Mouse (Mus musculus) monocyte, adult 5-6 weeks (primary cell): ENCODE data around the gene C1qtnf6. TPM values are rescaled to one million over a fixed set of nuclear protein-coding genes. Genes with fewer than 3 reads are reported as not detected.

Source experiments
- ATAC-seq: fragments of 153-309, 156-312 bp; replicated peaks from 2 replicates; pipeline ENCODE4 v1.8.0; 2017; ENCODE audit warnings: mild to moderate bottlenecking; ENCODE audit not compliant: low TSS enrichment, insufficient number of reproducible peaks, severe bottlenecking, poor library complexity, low FRiP score
- total RNA-seq: library from RNA; stranded (forward); fragments of 200-1000, 200-491, 200-594 nt; gene quantifications from 3 replicates; pipeline ENCODE4 v1.2.3, GENCODE M21; 2017

Gene C1qtnf6
- 0.67 to 0.87 TPM in 2 of 3 replicates, not detected in the other for total RNA-seq

- no peak for ATAC-seq
These were observed at the start of gene C1qtnf6 for GRCm38 (mm10) chr15:78530671-78531450. Gene C1qtnf6 (minus strand): TSS chr15:78531416.

DNA sequence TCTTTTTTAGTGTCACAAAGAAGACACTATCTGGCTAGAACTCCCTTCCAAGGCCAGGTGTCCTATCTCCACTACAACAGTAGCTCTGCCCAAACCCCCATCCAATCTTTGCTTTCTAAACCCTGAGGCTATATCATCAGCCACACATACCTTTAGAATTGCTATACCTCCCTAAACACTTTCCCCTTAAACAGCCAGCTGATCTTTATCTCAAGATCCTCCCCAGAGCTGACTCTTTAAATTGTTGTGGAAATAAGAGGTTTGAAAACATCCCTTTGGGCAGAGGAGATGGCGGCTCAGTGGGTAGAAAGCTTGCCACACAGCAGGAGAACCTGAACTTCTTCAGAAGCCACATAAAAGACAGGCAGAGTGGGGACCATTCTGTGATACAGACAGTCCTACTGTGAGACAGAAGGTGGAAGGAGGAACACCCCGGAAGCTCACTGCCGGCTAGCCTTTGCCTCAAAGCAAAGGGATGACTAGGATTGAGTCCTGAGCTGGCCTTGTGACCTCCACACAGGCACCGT lies 45.1 kb upstream of the C1qtnf6 start:
- ATAC-seq, result no peak

DNA sequence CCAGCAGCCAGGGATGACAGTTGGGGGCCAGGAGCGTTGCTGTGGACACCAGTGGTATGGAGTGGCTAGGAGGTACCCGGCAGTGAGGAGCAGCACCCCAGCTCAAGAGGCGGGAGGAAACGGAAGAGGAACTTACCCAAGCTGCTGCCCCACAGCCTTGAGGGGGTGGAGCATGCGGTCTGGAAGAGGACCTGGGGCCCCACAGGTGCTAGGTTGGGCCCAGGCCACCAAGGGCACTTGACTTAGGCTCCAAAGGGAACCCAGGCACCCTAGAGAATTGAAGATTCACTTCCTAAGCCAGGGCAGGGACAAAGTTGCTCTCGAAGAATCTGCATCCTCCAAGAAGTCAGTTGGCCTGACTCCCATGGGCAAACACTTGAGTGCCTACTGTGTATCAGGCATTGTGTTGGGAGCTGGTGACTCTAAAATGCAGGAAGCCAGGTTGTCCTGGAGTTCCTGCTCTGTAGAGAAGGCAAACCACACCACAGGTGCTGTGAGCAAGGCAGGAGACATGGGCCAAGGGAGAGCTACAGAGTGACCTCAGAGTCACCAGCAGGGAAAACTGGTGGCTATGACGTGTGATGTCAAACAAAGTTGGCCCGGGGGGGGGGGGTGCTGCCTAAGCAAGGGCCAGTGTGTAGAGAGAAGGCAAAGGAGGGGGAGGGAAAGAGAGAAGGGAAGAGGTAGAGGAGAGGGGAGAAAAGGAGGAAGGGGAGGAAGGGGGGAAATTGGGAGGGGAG lies 41.6 kb upstream of the C1qtnf6 start, which contains the start of gene Rac2:
TSS of gene Rac2 (minus strand) at position 126 of the 740 bp plus-strand sequence.
- ATAC-seq, result peak; percentile 86

GRCm38 (mm10) chr15:78572270-78572600 lies 41.0 kb upstream of the C1qtnf6 start:
- ATAC-seq, result no peak

- peak; percentile 72 for ATAC-seq
These were observed 40.5 kb upstream of the C1qtnf6 start for GRCm38 (mm10) chr15:78571554-78572269.

GRCm38 (mm10) chr15:78570170-78570569 lies 39.0 kb upstream of the C1qtnf6 start:
- ATAC-seq, result no peak

GRCm38 (mm10) chr15:78567608-78568120 lies 36.4 kb upstream of the C1qtnf6 start:
- ATAC-seq, result no peak

GRCm38 (mm10) chr15:78564764-78565435 lies 33.7 kb upstream of the C1qtnf6 start:
- no peak for ATAC-seq

GRCm38 (mm10) chr15:78563937-78564336 lies 32.7 kb upstream of the C1qtnf6 start:
- peak; percentile 83 for ATAC-seq

DNA sequence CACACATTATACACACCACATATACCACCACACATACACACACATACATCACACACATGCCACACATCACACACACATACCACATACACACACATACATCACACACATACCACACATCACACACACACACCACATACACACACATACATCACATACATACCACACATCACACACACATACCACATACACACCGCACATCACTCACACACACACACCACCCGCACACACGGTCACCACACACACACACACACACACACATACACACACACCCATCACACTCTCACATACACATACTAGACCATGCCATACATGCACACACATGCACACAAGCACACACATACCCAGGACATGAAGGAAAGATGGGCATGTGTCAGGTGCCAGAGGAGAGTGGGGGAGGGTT lies 32.1 kb upstream of the C1qtnf6 start:
- no peak for ATAC-seq

DNA sequence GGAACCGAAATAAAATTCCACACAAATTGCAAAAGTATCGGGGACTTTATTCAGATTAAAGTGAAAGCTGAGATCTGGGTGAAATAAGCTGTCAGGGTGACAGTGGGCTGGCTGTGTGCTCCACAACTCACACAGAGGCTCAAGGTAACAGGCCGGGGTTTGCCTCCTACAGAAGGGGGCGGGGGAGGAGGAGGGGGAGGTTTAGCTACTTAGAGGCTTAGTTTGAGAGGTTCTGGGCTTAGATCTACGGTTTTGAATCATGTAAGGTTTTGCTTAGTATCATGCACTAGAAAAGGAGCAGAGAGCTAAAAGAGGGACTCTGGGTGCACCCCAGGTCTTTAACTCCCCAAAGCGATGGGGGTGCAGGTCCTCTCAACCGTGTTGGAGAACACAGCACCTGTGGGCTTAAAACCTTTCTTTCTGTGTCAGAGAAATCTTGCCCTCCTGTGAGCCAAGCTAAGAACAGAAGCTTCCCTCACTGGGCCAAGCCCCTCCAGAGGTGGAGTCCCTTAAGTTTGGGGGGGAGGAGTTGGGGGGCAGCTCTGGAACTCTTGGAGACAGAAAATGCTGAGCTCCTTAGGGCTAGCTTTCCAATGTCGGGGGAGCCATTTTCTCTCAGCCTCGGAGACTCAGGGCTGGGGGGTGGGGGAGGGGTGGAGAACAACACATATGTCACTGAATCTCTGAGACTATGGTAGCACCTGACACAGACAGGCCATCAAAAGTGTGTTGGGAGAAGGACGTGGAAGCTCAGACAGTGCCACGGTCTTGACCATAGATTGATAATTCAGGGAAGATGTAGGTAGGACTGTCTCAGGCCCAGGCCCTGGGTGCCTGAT lies 28.1 kb upstream of the C1qtnf6 start:
- no peak for ATAC-seq

DNA sequence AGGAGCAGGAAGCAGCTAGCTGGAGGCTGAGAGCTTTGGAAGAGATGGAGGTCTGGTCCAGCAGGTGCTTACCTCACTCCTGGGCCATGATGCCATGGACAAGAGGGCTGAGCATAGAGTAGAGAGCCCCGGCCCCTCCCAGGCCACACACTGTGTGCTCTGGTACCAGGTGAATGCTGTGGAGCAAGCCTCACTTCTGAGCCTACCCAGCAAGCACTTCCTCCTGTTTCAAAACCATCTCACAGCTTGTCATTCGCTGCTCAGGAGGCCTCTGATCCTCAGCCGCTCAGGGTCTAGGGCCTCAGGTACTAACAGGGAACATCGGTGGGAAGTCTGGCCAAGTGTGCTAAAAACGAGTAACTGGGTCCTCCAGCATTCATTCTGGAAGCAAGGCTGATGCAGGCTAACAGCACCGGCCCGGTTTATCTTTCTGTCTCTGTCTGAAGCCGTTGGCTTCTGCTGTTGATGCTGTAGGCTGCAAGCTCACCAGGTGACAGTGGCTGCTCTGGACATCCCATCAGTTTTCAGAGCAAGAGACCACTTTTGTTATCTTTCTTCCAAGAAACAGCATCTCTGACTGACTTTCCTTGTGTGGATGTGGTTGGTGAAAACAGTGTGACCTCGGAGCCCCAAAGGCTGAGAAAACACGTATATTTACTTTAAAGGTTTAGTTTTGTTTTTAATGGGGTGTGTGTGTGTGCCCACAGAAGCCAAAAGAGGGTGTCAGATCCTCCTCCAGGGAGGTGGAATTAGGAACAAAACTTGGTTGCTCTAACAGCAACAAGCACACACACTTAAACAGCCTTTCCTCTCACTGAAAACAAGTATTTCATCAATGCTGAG lies 26.7 kb upstream of the C1qtnf6 start:
- ATAC-seq, result no peak

- ATAC-seq, result no peak
These were observed 23.5 kb upstream of the C1qtnf6 start for GRCm38 (mm10) chr15:78554545-78555313.

DNA sequence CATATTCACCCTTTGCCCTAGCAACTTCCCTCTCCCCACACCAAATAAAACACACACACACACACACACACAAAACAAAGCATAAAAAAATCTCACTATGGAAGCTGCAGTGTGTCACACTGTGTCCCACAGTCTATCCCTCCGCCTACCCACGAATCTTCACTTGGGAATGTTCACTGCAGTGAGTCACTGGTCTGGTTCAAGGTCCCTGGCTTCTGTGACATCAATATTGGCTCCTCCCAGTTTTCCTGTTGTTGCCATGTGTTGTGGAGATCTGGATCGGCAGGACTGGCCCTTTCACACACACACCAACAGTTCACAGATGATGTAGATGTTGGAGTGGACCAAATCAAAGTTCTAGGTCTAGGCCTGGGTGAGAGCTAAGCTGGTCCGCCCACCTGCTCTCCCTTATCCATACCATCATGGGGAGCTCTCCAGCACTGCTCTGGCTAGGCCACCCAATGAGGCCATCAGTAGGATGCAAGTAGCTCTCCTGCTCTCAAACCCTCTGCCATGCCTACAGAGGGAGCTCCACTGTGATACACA lies 18.0 kb upstream of the C1qtnf6 start:
- ATAC-seq, result no peak

- no peak for ATAC-seq
These were observed 17.5 kb upstream of the C1qtnf6 start for GRCm38 (mm10) chr15:78548711-78549110.

GRCm38 (mm10) chr15:78548336-78548665 lies 17.1 kb upstream of the C1qtnf6 start:
- ATAC-seq, result no peak
